Mouse (Mus musculus) limb, embryonic 14.5 days (tissue): Measurements from ENCODE around the gene Limk2. TPM values are rescaled to one million over a fixed set of nuclear protein-coding genes. Genes with fewer than 3 reads are reported as not detected.

Experiments
- ATAC-seq: fragments of 200-750 bp; cut with Nextera tagmentation; 2 replicates; pipeline ENCODE4 v1.8.0; 2017; ENCODE audit warnings: low read depth, moderate number of reproducible peaks, moderate TSS enrichment; ENCODE audit not compliant: low FRiP score
- DNase-seq: peaks from one replicate; pipeline ENCODE4 v3.0.0-alpha.2; 2015; ENCODE audit warnings: low spot score
- H3K27ac ChIP-seq: fragments of 300-500 bp; sonication (generic); replicated peaks from 2 replicates; pipeline ENCODE4 v1.5.1; 2014; ENCODE audit warnings: low read depth, mild to moderate bottlenecking, low read length, moderate library complexity, mixed read lengths
- H3K27me3 ChIP-seq: fragments of 300-500 bp; sonication (generic); 2 replicates; pipeline ENCODE4 v1.6.1; 2014; ENCODE audit warnings: low read length, mixed read lengths; ENCODE audit not compliant: control insufficient read depth, insufficient read depth
- H3K36me3 ChIP-seq: fragments of 300-500 bp; sonication (generic); 2 replicates; pipeline ENCODE4 v1.6.1; 2014; ENCODE audit warnings: mild to moderate bottlenecking, low read length, moderate library complexity, mixed read lengths; ENCODE audit not compliant: control insufficient read depth, insufficient read depth
- H3K4me1 ChIP-seq: fragments of 300-500 bp; sonication (generic); 2 replicates; pipeline ENCODE4 v1.6.1; 2014; ENCODE audit warnings: antibody characterized with exemption, low read length, mixed read lengths; ENCODE audit not compliant: control insufficient read depth, insufficient read depth
- H3K4me2 ChIP-seq: fragments of 300-500 bp; sonication (generic); replicated peaks from 2 replicates; pipeline ENCODE4 v1.6.1; 2014; ENCODE audit warnings: low read depth, mild to moderate bottlenecking, low read length, moderate library complexity; ENCODE audit not compliant: severe bottlenecking
- H3K4me3 ChIP-seq: fragments of 300-500 bp; sonication (generic); replicated peaks from 2 replicates; pipeline ENCODE4 v1.5.1; 2014; ENCODE audit warnings: low read length
- H3K9ac ChIP-seq: fragments of 300-500 bp; sonication (generic); 2 replicates; pipeline ENCODE4 v1.6.1; 2014; ENCODE audit warnings: mild to moderate bottlenecking, low read depth, low read length, moderate library complexity; ENCODE audit not compliant: severe bottlenecking
- H3K9me3 ChIP-seq: fragments of 300-500 bp; sonication (generic); 2 replicates; pipeline ENCODE4 v1.6.1; 2016; ENCODE audit warnings: low read length; ENCODE audit not compliant: control insufficient read depth
- POLR2A ChIP-seq: fragments of 200-500 bp; IDR thresholded peaks from 2 replicates; pipeline ENCODE4 v1.8.0; 2012; ENCODE audit warnings: inconsistent platforms, mild to moderate bottlenecking, moderate library complexity, borderline replicate concordance; ENCODE audit not compliant: insufficient read depth, insufficient read length; ENCODE audit errors: extremely low read depth
- WGBS: fragments of 180-500 bp; shearing (Covaris S2); extraction: QIAGEN DNeasy Blood & Tissue Kit; methylation state at CpG from one replicate; pipeline ENCODE4 v1.1.7; 2014; 5-methylcytosine and 5-hydroxymethylcytosine counted together
- polyA plus RNA-seq, 2 experiments: library from polyadenylated mRNA; depleted of rRNA in 1 of 2; stranded (reverse) in 1 of 2; unstranded in 1 of 2; fragments of >200 nt; fragmentation: Nextera tagmentation in 1 of 2; extraction: Ambion mirVana in 1 of 2; gene quantifications; 2 replicates each; pipeline versions ENCODE4 v1.2.1 to v1.2.3; 2012 to 2014

Gene Limk2
- polyA plus RNA-seq, 2 experiments, result 91.1 to 93.5 TPM

GRCm38 (mm10) chr11:3416399-3416798 is 7.4 kb upstream of the Limk2 start:
- no peak for ATAC-seq
- H3K4me2 ChIP-seq, result no peak overlapping the region

GRCm38 (mm10) chr11:3412111-3412510 is 3.1 kb upstream of the Limk2 start:
- 75% methylated on average over 3 of the region's 3 CpGs for WGBS
- no peak for TF ChIP-seq POLR2A

More at GRCm38 (mm10) chr11:3416399-3416798, 7.4 kb upstream of the Limk2 start:
- Histone ChIP-seq H3K4me1 (no peaks in the 10 kb centered on the region), H3K9ac (no peak overlapping the region), H3K4me3 (no peak overlapping the region), H3K27me3 (no peaks in the 10 kb centered on the region), H3K27ac (no peak overlapping the region), H3K36me3 (peaks cover 47% of the 10 kb centered on the region), H3K9me3 (peaks cover 4% of the 10 kb centered on the region; the same call in 1 of the 2 replicates)
- TF ChIP-seq POLR2A, result no peak
- 93% methylated on average over 3 of the region's 3 CpGs for WGBS
- DNase-seq, result no peak

GRCm38 (mm10) chr11:3408131-3408996 is 625 bp downstream of the Limk2 start:
- WGBS, result 6% methylated on average over 34 of the region's 34 CpGs
- DNase-seq, result no peak
- Histone ChIP-seq H3K36me3 (no peaks in the 10 kb centered on the region), H3K9ac (peak overlapping the region; percentile 76), H3K27me3 (no peaks in the 10 kb centered on the region), H3K27ac (peak overlapping the region; percentile 30; the same call in 1 of the 2 replicates), H3K9me3 (no peaks in the 10 kb centered on the region), H3K4me2 (peak overlapping the region; percentile 70), H3K4me1 (peaks cover 7% of the 10 kb centered on the region), H3K4me3 (peak overlapping the region; percentile 76)
- ATAC-seq, result no peak
- TF ChIP-seq POLR2A, result no peak

More at GRCm38 (mm10) chr11:3412111-3412510, 3.1 kb upstream of the Limk2 start:
- Histone ChIP-seq H3K36me3 (peaks cover 18% of the 10 kb centered on the region), H3K4me3 (no peak overlapping the region), H3K4me2 (no peak overlapping the region), H3K27me3 (no peaks in the 10 kb centered on the region), H3K4me1 (peaks cover 7% of the 10 kb centered on the region), H3K9me3 (peaks cover 4% of the 10 kb centered on the region; the same call in 1 of the 2 replicates), H3K9ac (no peak overlapping the region), H3K27ac (no peak overlapping the region)
- ATAC-seq, result no peak
- no peak for DNase-seq

DNA sequence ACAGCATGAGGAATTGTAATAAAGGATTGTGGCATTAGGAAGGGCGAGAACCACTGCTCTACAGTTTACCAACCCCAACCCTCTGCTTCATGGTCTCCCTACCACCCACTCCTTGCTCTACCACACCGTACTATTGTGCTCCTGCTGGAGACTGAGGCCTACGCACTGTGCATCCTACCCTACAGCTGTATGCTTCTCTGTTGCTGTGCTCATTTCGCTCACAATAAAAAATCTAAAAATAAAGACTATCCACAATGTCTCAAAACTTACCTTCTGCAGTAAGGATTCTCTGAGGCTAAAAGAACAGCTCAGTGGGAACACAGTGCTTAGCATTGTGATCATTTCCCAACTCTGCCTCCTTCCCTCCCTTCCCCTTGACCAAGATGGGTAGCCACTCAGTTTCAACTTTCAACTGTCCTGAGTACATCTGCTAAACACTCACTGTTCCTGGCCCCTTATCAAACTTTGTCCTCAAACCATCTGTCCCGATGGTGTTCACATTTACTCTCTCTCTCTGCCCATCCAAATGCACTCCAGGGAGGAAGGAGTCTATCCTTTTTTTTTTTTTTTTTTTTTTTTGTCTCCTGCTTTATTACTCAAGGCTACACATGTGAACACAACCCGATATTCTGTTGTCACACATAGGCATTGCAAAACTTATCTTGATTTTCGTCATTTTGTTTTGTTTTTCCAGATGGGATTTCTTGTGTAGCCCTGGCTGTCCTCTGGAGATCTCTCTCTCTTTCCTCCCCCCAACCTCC is 4.5 kb downstream of the Limk2 start:
- H3K36me3 ChIP-seq, result no peaks in the 10 kb centered on the region
- peaks cover 7% of the 10 kb centered on the region for H3K4me1 ChIP-seq
- no peak overlapping the region for H3K27ac ChIP-seq
- no peaks in the 10 kb centered on the region for H3K9me3 ChIP-seq
- ATAC-seq (no peak), DNase-seq (no peak)
- TF ChIP-seq POLR2A, result no peak
- WGBS, result 83% methylated on average over 7 of the region's 7 CpGs
- no peaks in the 10 kb centered on the region for H3K27me3 ChIP-seq
- H3K9ac ChIP-seq, result no peak overlapping the region
- H3K4me3 ChIP-seq, result no peak overlapping the region
- no peak overlapping the region for H3K4me2 ChIP-seq

DNA sequence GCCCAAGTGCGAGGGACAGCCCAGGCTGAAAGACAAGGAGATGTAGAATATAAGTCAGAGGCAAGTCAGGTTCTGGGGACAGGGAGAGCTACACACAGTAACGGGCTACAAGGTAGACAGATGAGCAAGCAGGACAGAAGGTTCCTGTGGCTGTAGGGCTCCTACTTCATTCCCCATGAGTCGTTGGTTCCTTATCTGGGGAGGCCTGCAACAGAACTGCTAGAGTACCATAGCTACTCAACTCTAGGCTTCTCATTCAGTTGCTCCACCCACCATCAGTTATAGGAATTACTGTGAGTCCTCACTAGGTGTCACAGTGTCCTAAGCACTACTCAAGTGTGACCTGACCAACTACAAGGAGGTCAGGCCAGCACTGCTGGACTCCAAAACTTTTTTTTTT is 6.0 kb downstream of the Limk2 start:
- TF ChIP-seq POLR2A, result no peak
- 89% methylated on average over 3 of the region's 3 CpGs for WGBS
- Histone ChIP-seq H3K9ac (no peak overlapping the region), H3K27ac (no peak overlapping the region), H3K27me3 (no peaks in the 10 kb centered on the region), H3K36me3 (no peaks in the 10 kb centered on the region), H3K4me3 (no peak overlapping the region), H3K9me3 (no peaks in the 10 kb centered on the region), H3K4me1 (peaks cover 3% of the 10 kb centered on the region), H3K4me2 (no peak overlapping the region)
- DNase-seq, result no peak
- no peak for ATAC-seq
